Mouse (Mus musculus): ENCODE measurements around the gene Tmprss7. TPM values are rescaled to one million over a fixed set of nuclear protein-coding genes. Genes with fewer than 3 reads are reported as not detected.
A peak's percentile ranks its signal among the peaks of the same experiment; 100 is the strongest.

The Tmprss7 gene
- polyA plus RNA-seq, 1 experiment from 2014 or later, result 0.20 TPM

GRCm38 (mm10) chr16:45653009-45653933, 40.2 kb downstream of the Tmprss7 start:
- no peak overlapping the region for H3K27ac ChIP-seq (replicated peaks)
- WGBS, result 13% methylated on average over 17 of the region's 17 CpGs
- no peaks in the 10 kb centered on the region for H3K9me3 ChIP-seq (replicated peaks)
- peak overlapping the region; percentile 66 for H3K4me2 ChIP-seq (replicated peaks)
- no peaks in the 10 kb centered on the region for H3K36me3 ChIP-seq
- H3K4me3 ChIP-seq (replicated peaks), result peak overlapping the region; percentile 37
- no peak for ATAC-seq (ENCODE audit: insufficient number of reproducible peaks, low FRiP score, low TSS enrichment, low read depth)
- no peak overlapping the region for H3K9ac ChIP-seq
- peaks cover 14% of the 10 kb centered on the region; the same call in 1 of the 2 replicates for H3K27me3 ChIP-seq
- H3K4me1 ChIP-seq, result peaks cover 8% of the 10 kb centered on the region; the same call in 1 of the 2 replicates

- peaks cover 14% of the 10 kb centered on the region; the same call in 1 of the 2 replicates for H3K27me3 ChIP-seq
- WGBS, result 50% methylated on average over 2 of the region's 2 CpGs
- no peaks in the 10 kb centered on the region for H3K9me3 ChIP-seq (replicated peaks)
- H3K9ac ChIP-seq, result no peak overlapping the region
- no peaks in the 10 kb centered on the region for H3K36me3 ChIP-seq
- no peak for ATAC-seq (ENCODE audit: insufficient number of reproducible peaks, low FRiP score, low TSS enrichment, low read depth)
- no peak overlapping the region for H3K4me3 ChIP-seq (replicated peaks)
- no peak overlapping the region for H3K4me2 ChIP-seq (replicated peaks)
- no peak overlapping the region for H3K27ac ChIP-seq (replicated peaks)
- H3K4me1 ChIP-seq, result peaks cover 8% of the 10 kb centered on the region; the same call in 1 of the 2 replicates
These were observed 42.0 kb downstream of the Tmprss7 start for GRCm38 (mm10) chr16:45651497-45651896.

DNA sequence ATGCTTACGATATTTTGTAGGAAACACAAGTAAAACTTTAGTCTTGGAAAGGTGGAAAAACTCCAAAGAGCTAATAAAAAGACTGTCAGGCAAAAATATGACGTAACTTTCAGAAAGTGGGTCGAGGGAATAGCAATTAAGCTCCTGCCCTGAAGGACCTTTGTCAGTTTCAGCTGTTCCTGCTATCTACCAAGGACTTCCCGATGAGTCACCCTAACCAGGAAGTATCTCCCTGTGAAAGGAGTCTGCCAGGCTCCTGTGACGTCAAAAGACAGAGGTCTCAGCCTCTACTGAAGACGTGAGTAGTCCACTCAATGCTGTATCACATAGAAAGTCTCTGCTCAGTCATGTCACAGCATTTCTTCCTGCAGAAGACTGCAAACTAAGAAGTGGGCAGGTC, 49.1 kb downstream of the Tmprss7 start:
- Histone ChIP-seq H3K9ac (no peak overlapping the region), H3K4me2 (replicated peaks) (no peak overlapping the region), H3K9me3 (replicated peaks) (no peaks in the 10 kb centered on the region), H3K27me3 (no peaks in the 10 kb centered on the region), H3K27ac (replicated peaks) (no peak overlapping the region), H3K4me3 (replicated peaks) (no peak overlapping the region), H3K36me3 (no peaks in the 10 kb centered on the region), H3K4me1 (no peaks in the 10 kb centered on the region)
- ATAC-seq (ENCODE audit: insufficient number of reproducible peaks, low FRiP score, low TSS enrichment, low read depth), result no peak
- 59% methylated on average over 6 of the region's 6 CpGs for WGBS

DNA sequence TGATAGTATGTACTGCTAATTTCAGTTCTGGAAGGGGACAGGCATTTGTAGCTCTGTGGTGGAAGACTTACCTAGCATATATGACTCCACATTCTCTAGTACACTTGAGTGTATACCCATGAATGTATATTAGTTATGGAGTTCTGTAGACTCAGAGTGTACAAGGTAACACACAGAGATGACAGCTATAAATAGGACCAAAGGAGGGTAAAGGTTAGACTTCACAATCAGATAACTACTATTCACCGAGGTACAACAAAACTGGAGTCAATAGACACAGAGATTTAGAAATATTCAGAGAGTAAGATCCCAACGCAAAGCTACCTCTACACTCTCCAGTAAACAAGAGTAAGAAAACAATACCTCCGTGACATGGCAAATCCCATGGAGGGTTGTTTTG, 49.5 kb downstream of the Tmprss7 start:
- 85% methylated on average over 3 of the region's 3 CpGs for WGBS
- H3K9me3 ChIP-seq (replicated peaks), result no peaks in the 10 kb centered on the region
- no peaks in the 10 kb centered on the region for H3K27me3 ChIP-seq
- no peaks in the 10 kb centered on the region for H3K36me3 ChIP-seq
- H3K4me1 ChIP-seq, result no peaks in the 10 kb centered on the region
- no peak overlapping the region for H3K27ac ChIP-seq (replicated peaks)
- H3K9ac ChIP-seq, result no peak overlapping the region
- H3K4me2 ChIP-seq (replicated peaks), result no peak overlapping the region
- H3K4me3 ChIP-seq (replicated peaks), result no peak overlapping the region
- ATAC-seq (ENCODE audit: insufficient number of reproducible peaks, low FRiP score, low TSS enrichment, low read depth), result no peak

GRCm38 (mm10) chr16:45641301-45641700, 52.2 kb downstream of the Tmprss7 start:
- H3K4me3 ChIP-seq (replicated peaks), result no peak overlapping the region
- WGBS, result 59% methylated on average over 3 of the region's 3 CpGs
- H3K27ac ChIP-seq (replicated peaks), result no peak overlapping the region
- H3K9me3 ChIP-seq (replicated peaks), result no peaks in the 10 kb centered on the region
- no peaks in the 10 kb centered on the region for H3K36me3 ChIP-seq
- ATAC-seq (ENCODE audit: insufficient number of reproducible peaks, low FRiP score, low TSS enrichment, low read depth), result no peak
- no peak overlapping the region for H3K4me2 ChIP-seq (replicated peaks)
- H3K27me3 ChIP-seq, result no peaks in the 10 kb centered on the region
- no peak overlapping the region for H3K9ac ChIP-seq
- H3K4me1 ChIP-seq, result no peaks in the 10 kb centered on the region

GRCm38 (mm10) chr16:45640070-45640762, 53.2 kb downstream of the Tmprss7 start:
- Histone ChIP-seq H3K36me3 (no peaks in the 10 kb centered on the region), H3K4me2 (replicated peaks) (no peak overlapping the region), H3K27me3 (no peaks in the 10 kb centered on the region), H3K4me3 (replicated peaks) (no peak overlapping the region), H3K9ac (no peak overlapping the region), H3K4me1 (no peaks in the 10 kb centered on the region), H3K9me3 (replicated peaks) (no peaks in the 10 kb centered on the region), H3K27ac (replicated peaks) (no peak overlapping the region)
- no peak for ATAC-seq (ENCODE audit: insufficient number of reproducible peaks, low FRiP score, low TSS enrichment, low read depth)
- 73% methylated on average over 10 of the region's 10 CpGs for WGBS

- no peak overlapping the region for H3K9ac ChIP-seq
- H3K4me2 ChIP-seq (replicated peaks), result no peak overlapping the region
- WGBS, result 76% methylated on average over 2 of the region's 2 CpGs
- H3K27ac ChIP-seq (replicated peaks), result no peak overlapping the region
- no peaks in the 10 kb centered on the region for H3K9me3 ChIP-seq (replicated peaks)
- no peak for ATAC-seq (ENCODE audit: insufficient number of reproducible peaks, low FRiP score, low TSS enrichment, low read depth)
- H3K27me3 ChIP-seq, result no peaks in the 10 kb centered on the region
- H3K4me3 ChIP-seq (replicated peaks), result no peak overlapping the region
- H3K36me3 ChIP-seq, result no peaks in the 10 kb centered on the region
- no peaks in the 10 kb centered on the region for H3K4me1 ChIP-seq
These were observed 57.6 kb downstream of the Tmprss7 start for GRCm38 (mm10) chr16:45635826-45636225.

DNA sequence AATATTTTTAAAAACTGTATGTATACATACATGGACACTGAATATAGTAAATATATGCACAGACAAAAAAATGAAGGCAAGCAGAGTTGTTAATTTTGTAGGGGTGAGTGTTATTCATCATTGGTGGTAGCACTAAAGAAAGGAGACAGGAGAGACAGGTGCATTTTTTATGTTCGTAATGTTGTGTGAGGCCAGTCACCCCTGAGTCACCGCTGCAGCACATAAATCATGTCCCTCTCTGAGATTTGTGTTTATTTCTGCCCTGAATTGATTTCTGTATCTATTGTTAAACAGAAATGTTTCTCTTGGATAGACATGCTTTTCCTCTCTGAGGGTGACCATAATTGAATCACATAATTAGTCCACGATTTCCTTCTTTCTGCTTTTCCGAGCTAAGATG, 61.0 kb downstream of the Tmprss7 start:
- Histone ChIP-seq H3K27me3 (no peaks in the 10 kb centered on the region), H3K36me3 (no peaks in the 10 kb centered on the region), H3K4me2 (replicated peaks) (no peak overlapping the region), H3K4me1 (no peaks in the 10 kb centered on the region), H3K9ac (no peak overlapping the region), H3K4me3 (replicated peaks) (no peak overlapping the region), H3K9me3 (replicated peaks) (no peaks in the 10 kb centered on the region), H3K27ac (replicated peaks) (no peak overlapping the region)
- WGBS, result 82% methylated on average over 4 of the region's 4 CpGs
- ATAC-seq (ENCODE audit: insufficient number of reproducible peaks, low FRiP score, low TSS enrichment, low read depth), result no peak

DNA sequence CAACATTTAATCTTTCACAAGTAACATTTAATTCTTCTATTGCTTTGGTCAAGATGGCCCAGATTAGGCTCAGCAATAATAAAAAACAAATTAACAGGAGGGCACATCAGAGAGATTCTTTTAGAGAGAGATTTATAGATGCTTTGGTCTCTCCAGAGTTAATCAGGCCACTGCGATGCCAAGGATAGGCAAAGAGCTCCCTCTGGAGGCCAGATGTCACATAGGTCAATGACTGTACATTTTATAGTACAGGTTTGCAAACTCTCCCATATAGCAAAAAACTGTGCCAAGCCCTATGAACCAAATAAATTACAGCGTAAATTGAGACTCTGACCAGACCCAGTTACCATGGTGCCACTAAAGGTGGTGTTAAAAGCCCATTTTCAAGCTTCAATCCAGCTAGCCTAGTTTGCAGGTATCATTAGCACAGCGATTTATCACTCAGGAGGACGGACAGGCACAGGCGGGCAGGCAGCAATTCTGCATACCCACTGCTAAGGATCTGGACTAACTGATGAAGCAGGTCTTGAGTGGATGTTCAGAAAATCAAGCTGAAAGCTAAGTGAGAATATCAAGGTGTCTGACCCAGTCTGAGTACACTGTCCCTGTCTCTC, 63.0 kb downstream of the Tmprss7 start:
- ATAC-seq (ENCODE audit: insufficient number of reproducible peaks, low FRiP score, low TSS enrichment, low read depth), result no peak
- H3K36me3 ChIP-seq, result no peaks in the 10 kb centered on the region
- WGBS, result 52% methylated on average over 5 of the region's 5 CpGs

DNA sequence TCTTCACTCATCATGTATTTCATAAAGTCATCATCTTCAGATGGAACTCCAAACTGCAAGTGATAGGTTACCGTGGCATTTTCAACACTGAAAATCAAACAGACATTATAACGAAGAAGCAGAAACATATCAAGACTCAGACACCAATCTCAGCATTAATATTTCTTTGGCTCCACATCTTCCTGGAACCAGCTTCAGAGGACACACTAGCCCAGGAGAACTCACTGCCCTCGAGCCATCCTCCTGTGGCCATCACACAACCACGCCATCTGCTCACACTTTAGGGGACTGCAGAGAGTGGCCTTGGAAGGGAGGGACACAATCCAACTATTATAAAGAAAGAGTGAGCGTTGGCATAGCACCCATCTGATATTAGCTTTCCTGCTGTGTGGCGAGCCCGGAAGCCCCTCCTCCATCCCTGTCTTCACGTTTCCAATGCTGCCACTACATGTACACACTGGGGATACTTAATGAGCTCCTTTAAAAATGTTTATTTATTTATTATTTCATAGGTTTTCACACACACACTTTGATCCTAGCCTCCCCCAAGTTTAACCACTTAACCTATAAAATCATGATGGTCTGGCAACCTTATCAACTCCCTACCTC, 63.9 kb downstream of the Tmprss7 start:
- H3K9ac ChIP-seq, result no peak overlapping the region
- ATAC-seq (ENCODE audit: insufficient number of reproducible peaks, low FRiP score, low TSS enrichment, low read depth), result no peak
- no peak overlapping the region for H3K4me3 ChIP-seq (replicated peaks)
- no peak overlapping the region for H3K4me2 ChIP-seq (replicated peaks)
- no peak overlapping the region for H3K27ac ChIP-seq (replicated peaks)
- no peaks in the 10 kb centered on the region for H3K9me3 ChIP-seq (replicated peaks)
- 71% methylated on average over 8 of the region's 8 CpGs for WGBS
- H3K36me3 ChIP-seq, result no peaks in the 10 kb centered on the region
- no peaks in the 10 kb centered on the region for H3K4me1 ChIP-seq
- no peaks in the 10 kb centered on the region for H3K27me3 ChIP-seq

More for the DNA sequence above, 63.0 kb downstream of the Tmprss7 start:
- no peaks in the 10 kb centered on the region for H3K9me3 ChIP-seq (replicated peaks)
- H3K27me3 ChIP-seq, result no peaks in the 10 kb centered on the region
- no peaks in the 10 kb centered on the region for H3K4me1 ChIP-seq
- no peak overlapping the region for H3K9ac ChIP-seq
- no peak overlapping the region for H3K27ac ChIP-seq (replicated peaks)
- H3K4me3 ChIP-seq (replicated peaks), result no peak overlapping the region
- no peak overlapping the region for H3K4me2 ChIP-seq (replicated peaks)

DNA sequence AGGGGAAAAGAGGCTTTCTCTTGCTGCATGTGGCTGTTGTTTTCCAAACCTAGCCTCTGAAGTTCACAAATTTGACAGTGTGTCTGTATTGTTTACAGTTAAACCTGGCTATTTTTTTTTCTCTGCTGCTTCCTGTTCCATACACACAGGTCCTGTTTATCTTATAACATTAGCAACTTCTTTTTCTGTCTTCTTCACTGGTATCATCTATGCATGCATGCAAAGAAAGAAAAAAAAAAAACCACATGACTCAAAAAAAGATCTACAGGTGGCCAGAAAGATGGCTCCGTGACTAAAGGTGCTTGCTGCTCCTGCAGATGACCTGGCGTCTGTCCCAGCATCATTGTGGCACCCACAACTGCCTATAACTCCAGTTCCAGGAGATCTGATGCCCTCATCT, 68.1 kb downstream of the Tmprss7 start:
- Histone ChIP-seq H3K9me3 (replicated peaks) (no peaks in the 10 kb centered on the region), H3K27ac (replicated peaks) (no peak overlapping the region), H3K4me3 (replicated peaks) (no peak overlapping the region), H3K4me2 (replicated peaks) (no peak overlapping the region), H3K4me1 (no peaks in the 10 kb centered on the region), H3K9ac (no peak overlapping the region), H3K27me3 (no peaks in the 10 kb centered on the region), H3K36me3 (no peaks in the 10 kb centered on the region)
- no peak for ATAC-seq (ENCODE audit: insufficient number of reproducible peaks, low FRiP score, low TSS enrichment, low read depth)
- 79% methylated on average over 2 of the region's 2 CpGs for WGBS

Data from embryonic facial prominence, embryonic 15.5 days (tissue).